Mouse (Mus musculus) ES-E14 (cell line): Measurements from ENCODE around the gene Olfr982. TPM values are rescaled to one million over a fixed set of nuclear protein-coding genes. Genes with fewer than 3 reads are reported as not detected.

Experiments
- DNase-seq: peaks from one replicate; pipeline ENCODE4 v3.0.0-alpha.2; 2013; ENCODE audit warnings: low read depth, low spot score
- H3K27ac ChIP-seq: 2 replicates; pipeline ENCODE4 v1.5.1; 2012; ENCODE audit warnings: low read depth, mild to moderate bottlenecking, low read length, moderate library complexity, mixed read lengths; ENCODE audit not compliant: poor library complexity, insufficient read depth, severe bottlenecking
- H3K36me3 ChIP-seq: 2 replicates; pipeline ENCODE4 v1.6.1; 2012; ENCODE audit warnings: mild to moderate bottlenecking, low read length, moderate library complexity, mixed read lengths; ENCODE audit not compliant: control insufficient read depth, poor library complexity, insufficient read depth, severe bottlenecking
- H3K4me1 ChIP-seq, 2 experiments: fragments of 150-350 bp in 1 of 2; sonication (generic) in 1 of 2; 2 replicates each; pipeline ENCODE4 v1.6.1; 2012; ENCODE audit warnings: low read length in 2 of 2, mild to moderate bottlenecking in 1 of 2, mixed read lengths in 1 of 2; ENCODE audit not compliant: control insufficient read depth in 2 of 2, insufficient read depth in 2 of 2, poor library complexity in 1 of 2
- H3K4me3 ChIP-seq, 2 experiments: fragments of 150-350 bp in 1 of 2; sonication (generic) in 1 of 2; 2 replicates each; pipeline ENCODE4 v1.5.1; 2012; ENCODE audit warnings: low read length in 2 of 2, low read depth in 1 of 2, mild to moderate bottlenecking in 1 of 2, mixed read lengths in 1 of 2; ENCODE audit not compliant: insufficient read depth in 1 of 2, poor library complexity in 1 of 2, severe bottlenecking in 1 of 2
- H3K9ac ChIP-seq: 2 replicates; pipeline ENCODE4 v1.6.1; 2012; ENCODE audit warnings: low read depth, mild to moderate bottlenecking, low read length, mixed read lengths; ENCODE audit not compliant: poor library complexity, insufficient read depth, severe bottlenecking
- H3K9me3 ChIP-seq: fragments of 150-350 bp; sonication (generic); 2 replicates; pipeline ENCODE4 v1.6.1; 2012; ENCODE audit warnings: low read depth, mild to moderate bottlenecking, low read length; ENCODE audit not compliant: control insufficient read depth, insufficient read depth
- CHD2 ChIP-seq: IDR thresholded peaks from 2 replicates; pipeline ENCODE4 v1.6.1; 2014; ENCODE audit warnings: mild to moderate bottlenecking, low read depth, low read length, inconsistent platforms
- HCFC1 ChIP-seq: IDR thresholded peaks from 2 replicates; pipeline ENCODE4 v1.6.1; 2012; ENCODE audit warnings: low read length, inconsistent platforms, borderline replicate concordance; ENCODE audit not compliant: insufficient read depth
- MAFK ChIP-seq: IDR thresholded peaks from 2 replicates; pipeline ENCODE4 v1.6.1; 2014; ENCODE audit warnings: mild to moderate bottlenecking, low read depth, low read length, inconsistent platforms; ENCODE audit not compliant: insufficient read depth
- ZC3H11A ChIP-seq: IDR thresholded peaks from 2 replicates; pipeline ENCODE4 v1.6.1; 2012; ENCODE audit warnings: low read depth, mild to moderate bottlenecking, inconsistent platforms, low read length, borderline replicate concordance
- ZNF384 ChIP-seq: IDR thresholded peaks from 2 replicates; pipeline ENCODE4 v1.6.1; 2012; ENCODE audit warnings: low read depth, low read length, inconsistent platforms
- in situ Hi-C, 2 experiments: fragments of 600-800 bp; cut with MboI; formaldehyde crosslinking; loops; one replicate each; pipeline ENCODE4 v1.15.1; 2025; ENCODE audit warnings: low sequenced_read_pairs in 2 of 2, inconsistent platforms in 1 of 2; ENCODE audit not compliant: unreplicated experiment in 2 of 2
- total RNA-seq: library from RNA; depleted of rRNA; stranded (reverse); fragments of 300-350 nt; gene quantifications from 2 replicates; pipeline ENCODE4 v1.2.3, GENCODE M21; 2012; rRNA removed

The Olfr982 gene
- total RNA-seq = 0.05 TPM in 1 of 2 replicates, not detected in the other

DNA sequence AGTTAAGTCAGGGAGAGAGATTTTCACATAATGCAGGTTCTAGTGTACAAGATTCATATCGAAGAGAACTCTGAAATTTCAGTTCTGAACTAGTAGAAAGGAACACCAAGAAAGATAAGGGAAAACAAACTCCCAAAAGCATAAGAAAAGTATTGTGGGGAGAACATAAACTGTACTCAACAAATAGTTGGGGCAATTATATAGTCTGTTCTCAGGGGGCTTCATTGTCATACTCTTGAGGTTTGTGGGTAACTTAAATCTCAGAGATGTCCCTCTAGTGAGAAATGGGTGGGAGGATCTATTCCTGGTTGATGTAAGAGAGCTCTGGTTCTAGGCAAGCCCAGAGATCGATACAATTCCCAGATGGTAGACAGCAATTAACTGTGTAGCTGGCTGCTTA is at the start of gene Olfr982:
Olfr982 (plus strand) TSS at position 301 of the 400 bp plus-strand sequence.
- no peak for DNase-seq
- H3K36me3 ChIP-seq = no peaks in the 10 kb centered on the region
- H3K9ac ChIP-seq = no peak within 1 kb of the TSS
- H3K27ac ChIP-seq = no peak within 1 kb of the TSS
- H3K4me3 ChIP-seq = peak within 1 kb of the TSS; percentile 1 to 24; a peak in 2 of 4 replicates
- H3K9me3 ChIP-seq = no peaks in the 10 kb centered on the region
- peaks cover 0 to 3% of the 10 kb centered on the region in 2 experiments; a peak in 1 of 4 replicates for H3K4me1 ChIP-seq
- in situ Hi-C loops = no loop called here
- TF ChIP-seq ZNF384 (no peak), MAFK (no peak), ZC3H11A (no peak), HCFC1 (no peak), CHD2 (no peak)

DNA sequence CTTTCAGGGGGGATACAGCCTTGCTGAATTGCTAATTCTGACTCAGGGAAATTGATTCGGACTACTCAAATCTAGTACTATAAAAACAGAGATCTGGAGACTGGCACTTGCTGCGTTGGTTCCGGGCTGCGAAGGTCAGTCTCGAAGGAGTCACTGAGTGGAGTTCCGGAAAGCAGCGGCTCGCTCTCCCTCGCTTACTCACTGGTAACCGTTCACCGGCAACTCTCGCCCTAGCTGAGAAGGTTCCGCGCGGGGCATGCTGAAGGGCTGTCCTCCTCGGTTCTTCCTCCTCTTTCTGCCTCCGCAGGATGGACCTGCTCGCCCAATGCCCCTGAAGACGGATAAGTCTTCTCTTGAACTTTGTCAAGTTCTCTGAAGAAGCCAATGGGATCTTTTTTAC is 23.5 kb upstream of the Olfr982 start:
- DNase-seq = no peak
- Histone ChIP-seq H3K9ac (no peak overlapping the region), H3K4me1 (peaks cover 0 to 2% of the 10 kb centered on the region in 2 experiments; a peak in 1 of 4 replicates), H3K9me3 (no peaks in the 10 kb centered on the region), H3K27ac (no peak overlapping the region), H3K36me3 (no peaks in the 10 kb centered on the region), H3K4me3 (no peak overlapping the region)
- no peak for TF ChIP-seq CHD2
- TF ChIP-seq MAFK = no peak
- no peak for TF ChIP-seq ZNF384
- no peak for TF ChIP-seq ZC3H11A
- no peak for TF ChIP-seq HCFC1
- in situ Hi-C loops = no loop called here

DNA sequence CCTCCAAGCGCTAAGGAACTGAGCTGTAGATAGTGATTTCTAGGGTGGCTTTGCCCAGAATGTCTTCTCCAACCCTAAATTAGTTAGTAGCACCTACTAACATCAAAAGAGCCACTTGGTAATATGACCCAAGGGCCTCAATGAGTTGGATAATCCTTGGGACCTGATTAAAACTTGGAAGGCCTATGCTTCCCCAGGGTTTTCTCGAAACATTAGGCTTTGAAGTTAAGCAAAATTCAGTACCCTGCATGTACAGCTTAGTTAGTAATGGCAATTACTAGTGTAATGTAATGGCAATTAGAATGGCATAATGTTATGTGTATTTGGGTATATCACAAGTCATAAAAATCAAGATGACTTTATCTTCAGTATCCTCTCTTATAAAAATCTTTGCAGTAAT is 19.9 kb downstream of the Olfr982 start, which contains the start of gene Olfr983:
Olfr983 (minus strand) TSS at position 101 of the 400 bp plus-strand sequence.
- H3K9me3 ChIP-seq = no peaks in the 10 kb centered on the region
- H3K27ac ChIP-seq = no peak within 1 kb of the TSS
- in situ Hi-C loops = no loop called here
- H3K36me3 ChIP-seq = no peaks in the 10 kb centered on the region
- no peak for DNase-seq
- H3K4me1 ChIP-seq = no peaks in the 10 kb centered on the region
- TF ChIP-seq ZC3H11A = no peak
- TF ChIP-seq ZNF384 = no peak
- TF ChIP-seq MAFK = no peak
- no peak for TF ChIP-seq CHD2
- TF ChIP-seq HCFC1 = no peak
- no peak within 1 kb of the TSS for H3K4me3 ChIP-seq
- no peak within 1 kb of the TSS for H3K9ac ChIP-seq

DNA sequence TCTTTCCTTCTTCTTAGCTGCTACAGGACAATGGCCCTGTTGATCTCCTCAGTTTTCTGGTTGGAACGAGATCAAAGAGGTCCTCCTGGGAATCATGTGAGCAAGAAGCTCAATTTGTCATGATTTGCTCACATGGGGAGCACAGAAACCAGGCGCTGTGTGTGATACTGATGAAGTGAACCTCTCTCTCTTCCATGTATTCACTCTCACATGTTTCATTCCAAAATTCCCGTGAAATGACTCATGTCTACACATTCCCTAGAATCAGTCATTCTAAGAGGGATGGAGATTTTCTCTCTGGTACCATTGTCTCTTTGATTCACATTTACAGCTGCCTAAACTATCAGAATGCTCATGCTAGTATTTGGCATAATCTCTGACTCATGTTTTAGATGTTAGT is 21.1 kb downstream of the Olfr982 start:
- TF ChIP-seq ZC3H11A (no peak), MAFK (no peak)
- Histone ChIP-seq H3K4me1 (no peaks in the 10 kb centered on the region), H3K9ac (no peak overlapping the region), H3K36me3 (no peaks in the 10 kb centered on the region), H3K4me3 (no peak overlapping the region), H3K9me3 (no peaks in the 10 kb centered on the region), H3K27ac (no peak overlapping the region)
- DNase-seq = no peak
- in situ Hi-C loops = no loop called here

DNA sequence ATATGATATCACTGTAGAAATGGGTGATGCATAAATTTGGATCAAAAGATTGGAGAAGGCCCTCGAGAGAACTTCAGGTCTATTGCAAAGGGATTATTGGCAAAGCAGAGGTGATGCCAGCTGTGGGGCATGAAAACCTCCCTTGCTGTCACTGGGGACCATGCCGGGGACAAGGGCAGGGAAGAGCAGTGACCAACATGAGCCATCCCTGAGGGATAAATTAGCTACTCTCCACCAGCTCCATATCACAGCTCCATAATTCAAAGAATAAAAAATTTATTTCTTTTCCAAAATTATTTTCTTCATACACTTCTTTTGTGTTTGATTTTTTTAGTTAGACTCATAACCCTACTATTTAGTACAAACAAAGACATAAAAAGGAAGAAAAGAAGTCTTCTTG is 40.5 kb downstream of the Olfr982 start, which contains the start of gene Olfr984:
Olfr984 (minus strand) TSS at position 101 of the 400 bp plus-strand sequence.
- Histone ChIP-seq H3K36me3 (no peaks in the 10 kb centered on the region), H3K4me3 (no peak within 1 kb of the TSS), H3K9me3 (no peaks in the 10 kb centered on the region), H3K9ac (no peak within 1 kb of the TSS), H3K4me1 (no peaks in the 10 kb centered on the region), H3K27ac (no peak within 1 kb of the TSS)
- DNase-seq = no peak
- TF ChIP-seq CHD2 (no peak), HCFC1 (no peak), ZNF384 (no peak), MAFK (no peak), ZC3H11A (no peak)
- in situ Hi-C loops = no loop called here
